Mouse (Mus musculus): ENCODE data around the gene Mreg. TPM values are rescaled to one million over a fixed set of nuclear protein-coding genes. Genes with fewer than 3 reads are reported as not detected.

Mreg gene
- polyA plus RNA-seq, 2 experiments: 2.9 to 6.4 TPM

- no peak overlapping the region for H3K4me3 ChIP-seq (ENCODE audit: insufficient read depth in 1 of 2, low read depth in 2 of 2, low read length in 2 of 2)
- WGBS (ENCODE audit: insufficient replicate concordance): 13% methylated on average over 6 of the region's 6 CpGs
- H3K36me3 ChIP-seq (replicated peaks; ENCODE audit: control insufficient read depth, insufficient read depth, low read depth): no peaks in the 10 kb centered on the region
- H3K27me3 ChIP-seq (ENCODE audit: control insufficient read depth, insufficient read depth, low read length): no peaks in the 10 kb centered on the region
- H3K27ac ChIP-seq: no peak overlapping the region
- no peak overlapping the region for H3K4me2 ChIP-seq (ENCODE audit: low read depth)
- no peaks in the 10 kb centered on the region for H3K9me3 ChIP-seq (ENCODE audit: control insufficient read depth, low read length)
- peaks cover 0 to 11% of the 10 kb centered on the region in 2 experiments; a peak in 2 of 4 replicates for H3K4me1 ChIP-seq (replicated peaks; ENCODE audit: control insufficient read depth in 2 of 2, insufficient read depth in 2 of 2, low read length in 1 of 2)
- DNase-seq (ENCODE audit: low read depth in 3 of 3, low spot score in 3 of 3) (no peak), ATAC-seq (ENCODE audit: insufficient read depth) (no peak)
- TF ChIP-seq EP300 (IDR thresholded peaks at IDR 0.05; ENCODE audit: low read depth) (no peak), CTCF (IDR thresholded peaks at IDR 0.05; ENCODE audit: low read depth) (no peak)
- no peak overlapping the region for H3K9ac ChIP-seq (replicated peaks)
Measured at GRCm38 (mm10) chr1:72176239-72176638, 35.9 kb downstream of the Mreg start.

- no peaks in the 10 kb centered on the region for H3K36me3 ChIP-seq (replicated peaks; ENCODE audit: control insufficient read depth, insufficient read depth, low read depth)
- DNase-seq (ENCODE audit: low read depth in 3 of 3, low spot score in 3 of 3) (no peak), ATAC-seq (ENCODE audit: insufficient read depth) (no peak)
- H3K4me1 ChIP-seq (replicated peaks; ENCODE audit: control insufficient read depth in 2 of 2, insufficient read depth in 2 of 2, low read length in 1 of 2): peaks cover 0 to 14% of the 10 kb centered on the region in 2 experiments; a peak in 2 of 4 replicates
- TF ChIP-seq CTCF (IDR thresholded peaks at IDR 0.05; ENCODE audit: low read depth) (no peak), EP300 (IDR thresholded peaks at IDR 0.05; ENCODE audit: low read depth) (no peak)
- no peak overlapping the region for H3K9ac ChIP-seq (replicated peaks)
- no peaks in the 10 kb centered on the region for H3K9me3 ChIP-seq (ENCODE audit: control insufficient read depth, low read length)
- H3K4me2 ChIP-seq (ENCODE audit: low read depth): no peak overlapping the region
- no peak overlapping the region for H3K27ac ChIP-seq
- no peak overlapping the region for H3K4me3 ChIP-seq (ENCODE audit: insufficient read depth in 1 of 2, low read depth in 2 of 2, low read length in 2 of 2)
- WGBS (ENCODE audit: insufficient replicate concordance): 63% methylated on average over 7 of the region's 7 CpGs
- H3K27me3 ChIP-seq (ENCODE audit: control insufficient read depth, insufficient read depth, low read length): no peaks in the 10 kb centered on the region
Measured at GRCm38 (mm10) chr1:72174183-72174582, 37.9 kb downstream of the Mreg start.

- no peaks in the 10 kb centered on the region for H3K9me3 ChIP-seq (ENCODE audit: control insufficient read depth, low read length)
- H3K4me3 ChIP-seq (ENCODE audit: insufficient read depth in 1 of 2, low read depth in 2 of 2, low read length in 2 of 2): no peak overlapping the region
- H3K27me3 ChIP-seq (ENCODE audit: control insufficient read depth, insufficient read depth, low read length): no peaks in the 10 kb centered on the region
- no peak overlapping the region for H3K9ac ChIP-seq (replicated peaks)
- ATAC-seq (ENCODE audit: insufficient read depth) (peak; percentile 62), DNase-seq (ENCODE audit: low read depth in 3 of 3, low spot score in 3 of 3) (peak; percentile 10 to 27 (median 20))
- H3K36me3 ChIP-seq (replicated peaks; ENCODE audit: control insufficient read depth, insufficient read depth, low read depth): no peaks in the 10 kb centered on the region
- H3K4me1 ChIP-seq (replicated peaks; ENCODE audit: control insufficient read depth in 2 of 2, insufficient read depth in 2 of 2, low read length in 1 of 2): peaks cover 0 to 14% of the 10 kb centered on the region in 2 experiments; a peak in 2 of 4 replicates
- no peak overlapping the region for H3K27ac ChIP-seq
- H3K4me2 ChIP-seq (ENCODE audit: low read depth): no peak overlapping the region
- WGBS (ENCODE audit: insufficient replicate concordance): 45% methylated on average over 8 of the region's 8 CpGs
- TF ChIP-seq CTCF (IDR thresholded peaks at IDR 0.05; ENCODE audit: low read depth): no peak
- no peak for TF ChIP-seq EP300 (IDR thresholded peaks at IDR 0.05; ENCODE audit: low read depth)
Measured at GRCm38 (mm10) chr1:72173402-72174051, 38.6 kb downstream of the Mreg start.

- TF ChIP-seq EP300 (IDR thresholded peaks at IDR 0.05; ENCODE audit: low read depth) (no peak), CTCF (IDR thresholded peaks at IDR 0.05; ENCODE audit: low read depth) (no peak)
- Histone ChIP-seq H3K27ac (no peak overlapping the region), H3K4me1 (replicated peaks; ENCODE audit: control insufficient read depth in 2 of 2, insufficient read depth in 2 of 2, low read length in 1 of 2) (peaks cover 0 to 14% of the 10 kb centered on the region in 2 experiments; a peak in 2 of 4 replicates), H3K4me3 (ENCODE audit: insufficient read depth in 1 of 2, low read depth in 2 of 2, low read length in 2 of 2) (no peak overlapping the region), H3K36me3 (replicated peaks; ENCODE audit: control insufficient read depth, insufficient read depth, low read depth) (no peaks in the 10 kb centered on the region), H3K9me3 (ENCODE audit: control insufficient read depth, low read length) (no peaks in the 10 kb centered on the region), H3K4me2 (ENCODE audit: low read depth) (no peak overlapping the region), H3K27me3 (ENCODE audit: control insufficient read depth, insufficient read depth, low read length) (no peaks in the 10 kb centered on the region), H3K9ac (replicated peaks) (no peak overlapping the region)
- WGBS (ENCODE audit: insufficient replicate concordance): 53% methylated on average over 8 of the region's 8 CpGs
- no peak for ATAC-seq (ENCODE audit: insufficient read depth)
- DNase-seq (ENCODE audit: low read depth in 3 of 3, low spot score in 3 of 3): no peak
Measured at GRCm38 (mm10) chr1:72172788-72173187, 39.3 kb downstream of the Mreg start.

- Histone ChIP-seq H3K27me3 (ENCODE audit: control insufficient read depth, insufficient read depth, low read length) (no peaks in the 10 kb centered on the region), H3K9me3 (ENCODE audit: control insufficient read depth, low read length) (no peaks in the 10 kb centered on the region), H3K27ac (no peak overlapping the region), H3K36me3 (replicated peaks; ENCODE audit: control insufficient read depth, insufficient read depth, low read depth) (no peaks in the 10 kb centered on the region), H3K9ac (replicated peaks) (no peak overlapping the region), H3K4me3 (ENCODE audit: insufficient read depth in 1 of 2, low read depth in 2 of 2, low read length in 2 of 2) (no peak overlapping the region), H3K4me2 (ENCODE audit: low read depth) (no peak overlapping the region), H3K4me1 (replicated peaks; ENCODE audit: control insufficient read depth in 2 of 2, insufficient read depth in 2 of 2, low read length in 1 of 2) (peaks cover 0 to 14% of the 10 kb centered on the region in 2 experiments; a peak in 2 of 4 replicates)
- no peak for DNase-seq (ENCODE audit: low read depth in 3 of 3, low spot score in 3 of 3)
- no peak for ATAC-seq (ENCODE audit: insufficient read depth)
- TF ChIP-seq CTCF (IDR thresholded peaks at IDR 0.05; ENCODE audit: low read depth): no peak
- TF ChIP-seq EP300 (IDR thresholded peaks at IDR 0.05; ENCODE audit: low read depth): no peak
- 62% methylated on average over 13 of the region's 13 CpGs for WGBS (ENCODE audit: insufficient replicate concordance)
Measured at GRCm38 (mm10) chr1:72171001-72171860, 40.9 kb downstream of the Mreg start.
